Mouse (Mus musculus) erythroid progenitor cell, adult 5-6 weeks (primary cell): ENCODE data around the gene Pwwp2b. TPM values are rescaled to one million over a fixed set of nuclear protein-coding genes. Genes with fewer than 3 reads are reported as not detected.

Experiments used
- ATAC-seq: replicated peaks from 2 replicates; pipeline ENCODE4 v1.8.0; 2016; ENCODE audit warnings: moderate number of reproducible peaks, mild to moderate bottlenecking, moderate TSS enrichment, inconsistent platforms; ENCODE audit not compliant: poor library complexity, low FRiP score, severe bottlenecking
- total RNA-seq, 2 experiments: library from RNA; stranded (forward) in 1 of 2; stranded (reverse) in 1 of 2; fragments of 150-400 nt in 1 of 2; fragments of 186-747, 209-891 nt in 1 of 2; gene quantifications; 2 replicates each; pipeline versions ENCODE4 v1.2.3 to v1.2.4; 2015 to 2017; ENCODE audit warnings: low replicate concordance in 2 of 2

The Pwwp2b gene
- total RNA-seq, 2 experiments from 2014 or later: 2.5 TPM; not detected in 1

DNA sequence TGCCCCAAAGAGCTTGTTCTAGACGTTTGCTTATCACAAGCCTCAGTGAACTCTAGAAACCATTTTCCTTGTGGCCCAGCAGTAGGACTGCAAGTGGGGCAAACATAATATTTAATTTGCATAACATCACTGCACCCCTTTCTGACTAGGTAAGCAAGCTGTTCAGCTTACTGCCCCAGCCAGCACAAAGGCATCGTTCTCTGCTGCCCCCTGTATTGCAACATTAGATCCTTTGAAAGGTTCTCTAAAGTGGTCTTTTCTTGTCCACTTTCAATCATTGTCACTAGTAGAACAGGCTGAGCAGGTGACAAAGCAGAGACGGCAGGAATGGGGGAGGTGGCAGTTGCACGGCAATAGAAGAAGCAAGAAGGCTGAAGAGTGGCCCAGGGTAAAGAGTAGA is 45.1 kb downstream of the Pwwp2b start:
- no peak for ATAC-seq

DNA sequence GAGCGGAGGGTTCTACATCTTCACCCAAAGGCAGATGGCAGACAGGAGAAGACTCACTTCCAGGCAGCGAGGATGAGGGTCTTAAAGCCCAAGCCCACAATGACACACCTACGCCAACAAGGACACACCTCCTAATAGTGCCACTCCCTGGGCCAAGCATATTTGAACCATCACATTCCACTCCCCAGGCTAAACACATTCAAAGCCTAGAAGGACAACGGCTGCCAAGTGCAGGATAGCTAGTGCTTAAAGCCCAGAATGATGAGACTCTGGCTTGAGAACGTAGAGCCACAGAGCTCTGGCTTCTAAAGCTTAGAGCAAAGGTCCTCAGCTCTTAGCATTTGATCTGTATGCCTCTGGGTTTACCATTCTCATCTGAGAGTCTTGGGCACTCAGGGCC is 45.8 kb downstream of the Pwwp2b start:
- no peak for ATAC-seq

DNA sequence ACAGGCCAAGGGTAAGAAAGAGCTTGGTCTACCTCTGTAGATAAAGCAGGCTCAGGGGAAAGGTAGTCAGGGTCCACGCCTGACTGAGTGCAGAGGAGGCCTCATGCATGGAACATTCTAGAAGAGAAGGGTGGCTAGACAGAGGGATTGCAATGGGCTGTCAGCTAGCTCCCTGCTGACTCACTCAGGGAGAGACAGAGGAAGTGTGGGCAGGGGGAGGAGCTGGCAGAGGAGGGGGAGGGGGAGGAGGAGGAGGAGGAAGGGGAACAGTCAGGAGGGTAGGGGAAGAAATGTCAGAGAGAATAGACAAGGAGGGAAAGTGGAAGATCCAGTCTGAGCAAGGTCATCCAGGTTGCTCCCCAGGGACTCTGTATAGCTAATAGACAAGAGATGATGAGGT is 47.4 kb downstream of the Pwwp2b start:
- no peak for ATAC-seq

DNA sequence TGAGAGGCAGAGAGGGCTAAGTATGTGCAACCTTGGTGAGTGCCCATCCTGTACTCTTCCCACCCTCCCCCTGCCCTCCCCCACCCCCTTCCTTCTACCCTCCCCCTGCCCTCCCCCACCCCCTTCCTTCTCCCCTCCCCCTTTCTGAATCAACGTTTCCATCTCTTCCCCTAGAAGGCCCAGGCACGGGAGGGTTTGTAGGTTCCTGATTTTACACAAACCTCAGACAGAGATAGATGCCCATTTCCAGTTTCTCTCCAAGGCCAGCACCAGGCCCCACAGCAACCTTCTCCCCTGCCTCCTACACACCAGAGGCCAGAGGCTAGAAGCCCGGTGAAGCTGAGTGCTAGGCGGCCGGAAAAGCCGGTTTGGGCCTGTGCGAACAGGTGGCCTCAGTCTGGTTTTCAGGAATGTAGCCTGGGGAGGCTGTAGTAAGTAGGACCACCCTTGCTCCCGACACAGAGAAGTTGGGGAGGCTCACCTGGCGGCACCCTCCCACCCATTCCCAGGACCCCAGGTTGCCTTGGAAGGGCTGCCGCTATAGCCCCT is 48.3 kb downstream of the Pwwp2b start:
- ATAC-seq: no peak

DNA sequence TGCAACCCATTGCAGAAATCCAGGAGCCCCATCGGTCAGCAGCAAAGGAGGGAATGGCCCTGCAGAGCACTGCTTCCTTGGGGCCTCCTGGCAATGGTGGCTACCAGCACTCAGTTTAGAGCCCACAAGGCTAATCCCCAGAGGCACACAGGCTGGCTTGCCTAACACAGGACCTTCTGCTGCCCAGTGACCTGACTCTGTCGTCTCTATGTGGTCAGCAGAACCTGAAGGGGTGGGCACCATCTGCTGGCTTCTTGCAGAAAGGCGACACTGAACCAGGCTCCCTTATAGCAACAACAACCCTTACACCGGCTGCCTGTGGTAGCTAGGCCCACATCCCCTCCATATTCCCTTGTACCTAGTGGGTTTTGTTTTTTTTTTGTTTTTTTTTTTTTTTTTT is 50.2 kb downstream of the Pwwp2b start:
- ATAC-seq: no peak

DNA sequence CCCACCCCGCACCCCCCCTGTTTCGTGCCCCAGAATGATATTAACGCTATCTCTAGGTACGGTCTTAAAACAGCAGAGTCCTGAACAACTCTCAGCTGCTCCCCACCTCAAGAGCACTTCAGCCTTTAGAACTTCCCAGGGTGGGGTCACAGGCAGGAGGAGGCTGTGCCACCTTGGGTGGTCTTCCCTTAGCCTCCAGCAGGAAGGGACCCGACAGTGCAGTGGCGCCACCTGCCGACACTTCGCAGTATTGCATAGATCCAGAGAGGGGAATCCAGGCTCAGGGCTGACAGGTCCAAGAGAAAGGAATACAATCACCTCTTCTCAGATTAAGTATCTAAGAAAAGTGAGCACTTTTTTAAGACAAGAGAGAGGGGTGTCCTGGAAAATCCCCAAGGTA is 51.1 kb downstream of the Pwwp2b start:
- ATAC-seq: no peak

DNA sequence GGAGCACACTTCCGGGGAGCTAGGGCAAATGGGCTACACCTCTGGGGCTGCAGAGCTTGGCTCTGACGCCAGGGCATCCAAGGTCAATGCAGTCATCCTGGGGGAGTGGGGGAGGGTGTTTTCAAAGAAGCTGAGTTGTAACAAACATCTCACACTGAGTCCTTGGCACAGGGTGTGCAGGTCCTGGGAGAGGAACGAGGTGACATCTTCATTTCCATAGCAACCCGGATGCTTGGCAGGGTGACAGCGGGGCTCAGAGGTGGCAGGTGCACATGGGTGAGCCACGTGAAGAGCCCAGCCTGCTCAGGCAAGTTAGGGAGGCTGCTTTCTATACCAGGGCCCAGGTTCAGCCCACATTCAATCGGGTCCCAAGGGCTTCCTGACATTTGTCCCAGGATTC is 52.1 kb downstream of the Pwwp2b start:
- ATAC-seq: no peak

DNA sequence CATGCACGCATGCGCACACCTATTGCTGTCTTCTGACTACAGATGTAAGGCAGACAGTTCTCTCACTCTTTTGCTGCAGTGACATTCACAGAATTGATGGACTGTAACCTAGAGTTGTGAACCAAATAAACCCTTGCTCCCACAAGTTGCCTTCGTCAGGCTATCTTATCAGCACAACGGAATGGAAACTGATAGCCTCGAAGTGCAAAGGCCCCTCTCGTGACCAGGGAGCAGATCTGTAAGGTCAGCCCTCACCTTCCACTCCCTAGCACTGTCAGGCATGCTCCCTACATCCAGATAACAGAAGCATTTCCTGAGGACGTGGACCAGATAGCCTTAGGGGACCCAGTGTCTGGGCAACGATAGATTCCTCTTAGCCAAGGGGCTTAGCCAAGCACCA is 53.2 kb downstream of the Pwwp2b start:
- ATAC-seq: no peak

DNA sequence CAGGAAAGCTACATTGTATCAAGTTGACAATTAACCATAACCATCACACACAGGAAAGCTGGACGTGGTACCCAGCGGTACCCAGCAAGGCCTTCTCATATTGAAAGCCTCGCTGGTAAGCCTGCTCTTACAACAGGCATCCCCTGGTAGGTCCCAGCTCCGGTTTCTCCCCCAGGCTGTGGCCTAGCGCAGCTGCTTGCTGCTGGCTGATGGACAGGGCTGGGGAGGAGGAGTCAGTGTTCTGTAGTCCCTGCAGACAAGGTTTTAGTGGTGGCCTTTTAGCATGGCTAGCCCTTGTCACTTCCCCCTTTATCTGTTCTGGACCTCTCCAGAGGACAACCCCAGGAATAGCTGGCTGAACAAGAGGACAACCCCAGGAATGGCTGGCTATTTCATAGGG is 54.0 kb downstream of the Pwwp2b start:
- ATAC-seq: no peak

DNA sequence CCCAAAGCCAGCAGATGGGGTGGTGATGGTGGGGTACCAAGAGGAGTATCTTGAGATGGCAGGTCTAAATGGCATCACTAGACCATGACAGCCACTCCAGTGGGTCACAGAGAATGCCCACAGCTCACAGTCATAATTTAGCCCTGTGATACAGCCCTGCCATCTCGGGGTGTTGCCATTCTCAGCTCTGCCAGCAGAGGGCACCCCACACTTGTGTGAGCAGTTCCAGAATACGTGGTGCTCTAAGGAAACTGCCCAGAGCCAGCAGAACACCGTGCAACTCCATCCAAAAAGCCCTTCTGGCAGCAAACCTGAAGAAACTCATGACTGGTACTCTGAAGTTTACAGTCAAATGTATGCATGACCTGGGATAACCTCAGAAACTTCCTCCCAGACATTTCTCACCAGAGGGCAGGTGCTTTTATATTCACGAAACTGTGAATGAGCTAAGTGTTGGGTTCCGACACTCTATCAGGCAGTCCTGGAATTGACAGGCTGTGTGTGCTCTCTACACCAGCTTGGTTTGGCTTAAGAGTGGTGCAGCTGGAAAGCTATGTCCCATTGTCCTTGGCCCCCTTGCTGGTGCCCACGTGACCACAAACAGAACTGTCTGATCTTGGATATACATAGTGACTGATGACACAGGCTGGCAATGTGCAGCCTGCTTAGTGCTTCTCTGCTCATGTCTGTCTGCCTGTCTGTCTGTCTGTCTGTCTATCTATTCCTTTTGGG is 55.2 kb downstream of the Pwwp2b start:
- peak; percentile 56 for ATAC-seq

DNA sequence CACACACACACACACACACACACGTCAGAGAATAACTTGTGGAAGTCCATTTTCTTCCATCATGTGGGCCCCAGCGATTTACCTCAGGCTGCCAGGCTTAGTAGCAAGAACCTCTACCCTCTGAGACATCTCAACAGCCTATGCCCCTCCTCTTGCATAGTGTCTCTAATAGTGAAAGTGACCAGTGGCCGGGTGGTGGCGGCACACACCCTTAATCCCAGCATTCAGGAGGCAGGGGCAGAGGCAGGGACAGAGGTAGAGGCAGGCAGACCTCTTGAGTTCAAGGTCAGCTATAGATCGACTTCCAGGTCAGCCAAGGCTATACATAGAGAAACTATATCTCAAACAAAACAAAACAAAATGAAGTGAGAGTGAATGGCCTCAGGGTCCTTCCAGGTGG is 56.0 kb downstream of the Pwwp2b start:
- no peak for ATAC-seq

DNA sequence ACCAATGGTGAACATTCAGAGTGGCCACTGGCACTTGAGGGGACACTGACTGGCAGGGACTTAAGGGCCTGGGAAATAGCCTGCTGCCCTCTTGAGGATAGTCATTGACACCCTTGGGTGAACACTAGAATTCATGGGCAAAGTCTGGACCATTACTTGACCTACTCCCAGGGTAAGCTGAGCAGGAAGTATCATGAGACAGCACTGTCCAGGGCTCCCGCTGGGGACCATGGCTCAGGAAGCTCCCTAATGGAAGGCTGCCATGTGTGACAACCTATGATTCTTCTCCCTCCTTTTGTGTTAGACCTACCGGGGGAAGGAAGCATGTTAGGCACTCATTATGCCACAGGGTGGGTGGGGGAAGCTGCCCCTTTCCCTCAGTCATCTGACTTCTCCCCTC is 58.8 kb downstream of the Pwwp2b start:
- ATAC-seq: no peak

DNA sequence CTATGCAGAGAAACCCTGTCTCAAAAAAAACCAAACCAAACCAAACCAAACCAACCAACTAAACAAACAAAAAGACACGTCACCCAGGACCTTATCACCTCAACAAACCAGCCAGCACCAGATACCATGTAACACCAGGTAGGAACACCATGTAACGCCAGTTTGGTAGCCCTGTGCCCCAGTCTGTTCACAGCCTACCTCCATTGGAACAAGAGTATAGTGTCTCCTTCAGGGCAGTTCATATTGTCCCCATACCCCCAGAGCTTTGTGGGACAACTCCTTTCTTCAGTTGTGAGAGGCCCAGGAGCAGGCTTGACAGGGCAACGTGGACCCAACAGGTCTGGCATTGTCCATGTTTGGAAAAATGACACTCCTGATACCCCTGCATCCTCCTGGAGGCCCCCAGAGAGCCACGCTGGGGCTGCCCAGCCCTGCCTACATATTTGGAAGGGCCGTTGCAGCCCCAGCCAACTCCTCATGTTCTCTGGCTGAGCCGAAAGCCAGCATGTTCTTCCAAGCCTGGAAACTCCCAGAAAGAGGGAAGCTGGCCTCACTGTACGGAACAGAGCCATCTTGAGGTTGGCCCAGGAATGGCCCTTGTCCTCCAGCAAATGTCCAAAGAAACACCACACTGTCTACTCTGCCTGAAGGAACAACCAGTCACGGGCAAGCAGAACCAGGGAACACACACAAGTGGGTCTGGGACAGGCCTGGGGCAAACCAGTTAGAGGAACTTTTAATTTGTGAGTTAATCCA is 60.0 kb downstream of the Pwwp2b start:
- ATAC-seq: no peak

DNA sequence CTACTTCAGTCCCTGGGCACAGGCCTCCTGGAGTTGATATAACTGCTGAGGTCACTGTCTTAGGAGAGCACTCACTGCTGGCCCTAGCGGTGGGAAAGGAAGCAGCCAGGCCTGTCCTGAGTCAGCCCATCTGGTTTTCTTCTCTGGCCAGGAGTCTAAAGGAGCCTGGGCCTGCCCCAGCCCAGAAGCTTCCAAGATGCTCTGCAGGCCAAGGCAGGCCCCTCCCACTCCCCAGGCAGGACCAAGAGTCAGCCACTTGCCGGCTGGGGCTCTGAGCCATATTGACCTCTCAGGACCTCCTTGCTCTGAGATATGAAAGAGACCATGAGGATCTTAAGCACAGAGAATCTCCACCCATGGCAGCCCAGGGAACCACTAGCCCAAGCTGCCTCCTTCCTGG is 60.8 kb downstream of the Pwwp2b start:
- ATAC-seq: no peak

DNA sequence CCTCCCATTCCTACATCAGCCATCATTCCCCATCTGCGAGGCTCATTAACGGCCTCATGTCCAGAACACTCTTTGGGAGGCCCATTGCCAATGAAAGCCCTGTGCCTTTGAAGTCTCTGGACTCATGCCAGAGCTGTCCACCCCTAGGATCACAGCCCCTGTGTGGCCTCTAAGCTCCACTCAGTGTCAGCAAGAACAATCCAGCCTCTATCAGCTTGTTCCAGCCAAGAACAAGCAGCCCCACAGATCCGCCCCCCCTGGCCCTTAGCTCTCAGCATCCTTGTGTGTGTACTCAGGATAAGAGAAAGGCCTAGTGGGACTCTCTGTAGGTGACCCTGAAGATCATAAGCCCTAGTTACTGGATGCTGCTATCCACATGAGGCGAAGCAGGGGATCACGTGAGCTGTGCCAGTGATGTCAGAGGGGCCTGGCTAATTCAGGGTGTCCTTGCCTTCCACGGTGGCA is 62.2 kb downstream of the Pwwp2b start:
- no peak for ATAC-seq

DNA sequence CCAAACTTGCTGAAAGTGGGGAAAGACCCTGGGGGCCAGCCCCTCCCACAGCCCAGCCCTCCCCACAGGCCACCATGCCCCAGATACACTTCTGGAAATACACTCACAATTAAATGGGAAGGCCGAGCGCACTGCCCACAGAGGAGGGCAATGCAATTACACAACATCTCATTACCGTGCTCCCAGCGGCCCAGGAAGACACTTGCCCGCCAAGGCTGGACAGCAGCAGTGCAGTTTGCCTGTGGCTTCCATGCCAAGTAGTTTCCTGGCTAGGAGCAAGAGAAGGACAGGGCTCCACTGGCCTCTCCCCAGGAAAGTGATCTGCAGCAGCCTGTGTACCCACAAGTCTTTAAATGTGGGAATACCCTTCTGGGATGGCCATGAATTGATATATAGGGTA is 64.4 kb downstream of the Pwwp2b start:
- ATAC-seq: no peak

DNA sequence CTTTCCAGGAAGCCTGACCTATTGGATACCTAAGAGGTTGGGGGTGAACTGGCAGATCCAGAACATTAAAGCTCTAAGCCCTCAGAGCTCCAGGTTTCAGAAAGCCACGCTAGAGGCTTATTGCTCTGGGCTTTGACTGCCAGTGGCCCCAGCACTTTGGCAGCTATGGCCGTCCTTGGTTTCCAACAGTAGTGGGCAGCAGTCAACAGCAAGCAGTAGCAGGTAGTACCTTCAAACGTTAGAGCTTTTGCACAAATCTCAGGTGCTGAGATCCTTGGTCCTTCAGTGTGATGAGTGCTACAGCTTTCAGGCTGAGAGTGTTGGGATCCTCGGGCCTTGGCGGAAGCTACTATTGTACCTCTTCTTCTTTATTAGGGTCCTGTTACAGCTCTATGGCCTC is 65.1 kb downstream of the Pwwp2b start:
- ATAC-seq: no peak

DNA sequence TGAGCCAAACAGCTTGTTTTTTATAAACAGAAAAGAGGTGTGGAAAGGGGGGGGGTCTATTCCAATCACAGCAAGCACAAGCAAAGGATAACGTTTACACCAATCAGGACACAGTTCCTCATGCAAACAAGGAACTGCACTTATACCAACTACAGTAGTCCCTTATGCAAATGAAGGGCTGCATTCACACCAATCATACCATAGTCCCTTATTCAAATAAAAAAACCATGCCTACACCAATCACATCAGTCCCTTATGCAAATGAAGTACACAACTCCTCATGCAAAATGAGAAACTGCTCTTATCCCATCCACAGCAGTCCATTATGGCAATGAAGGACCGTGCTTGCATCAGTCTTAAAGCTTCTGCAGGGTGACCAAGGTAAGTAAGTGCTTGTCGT is 66.4 kb downstream of the Pwwp2b start:
- ATAC-seq: no peak

DNA sequence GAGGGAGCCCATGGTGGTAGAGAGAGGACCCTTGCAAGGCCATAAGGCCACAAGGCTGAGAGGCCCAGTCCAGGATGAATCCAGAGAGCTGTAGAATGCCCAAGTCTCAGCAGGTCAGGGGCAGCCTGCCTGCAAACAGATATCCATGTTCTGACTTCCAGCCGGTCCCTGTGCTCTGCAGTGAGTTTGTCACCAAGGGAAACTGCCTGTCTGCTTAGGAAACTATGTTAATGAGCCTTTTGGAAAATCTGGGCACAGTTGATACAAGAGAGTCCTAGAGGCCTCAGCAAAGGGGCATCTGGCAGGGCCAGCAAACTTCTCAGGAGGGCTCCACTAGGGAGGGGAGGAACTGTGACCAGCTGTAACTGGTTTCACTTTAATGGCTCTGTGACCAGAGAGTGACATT is 70.7 kb downstream of the Pwwp2b start:
- ATAC-seq: no peak
